Mouse (Mus musculus): ENCODE data around the gene Trim71. TPM values are rescaled to one million over a fixed set of nuclear protein-coding genes. Genes with fewer than 3 reads are reported as not detected.
A peak's percentile ranks its signal among the peaks of the same experiment; 100 is the strongest.

Trim71 gene
- polyA plus RNA-seq (2014; fragmentation: Nextera tagmentation; extraction: Ambion mirVana), result 1.9 and 2.2 TPM in 2 replicates

- Histone ChIP-seq H3K27ac (replicated peaks; ENCODE audit: low read depth, low read length) (peak within 1 kb of the TSS; percentile 77), H3K9me3 (replicated peaks; ENCODE audit: control insufficient read depth, low read length) (no peaks in the 10 kb centered on the region), H3K36me3 (replicated peaks; ENCODE audit: control insufficient read depth, insufficient read depth, low read depth, low read length) (no peaks in the 10 kb centered on the region), H3K9ac (replicated peaks; ENCODE audit: low read length) (peak within 1 kb of the TSS; percentile 84), H3K4me3 (ENCODE audit: low read depth, low read length) (peak within 1 kb of the TSS; percentile 78), H3K27me3 (ENCODE audit: control insufficient read depth, insufficient read depth, low read length) (no peaks in the 10 kb centered on the region), H3K4me1 (ENCODE audit: control insufficient read depth, insufficient read depth, low read length) (peaks cover 4% of the 10 kb centered on the region; the same call in 1 of the 2 replicates), H3K4me2 (ENCODE audit: low read depth, low read length) (peak within 1 kb of the TSS; percentile 94)
- under 1% methylated on average over 89 of the region's 91 CpGs for WGBS
- ATAC-seq (replicated peaks; ENCODE audit: insufficient number of reproducible peaks, low FRiP score, low TSS enrichment, low read depth) (peak; percentile 50), DNase-seq (ENCODE audit: low spot score) (peak; percentile 87)
Measured at GRCm38 (mm10) chr9:114563761-114564606, at the start of gene Trim71. TSS of gene Trim71 (minus strand) at chr9:114564369.

- WGBS, result 96% methylated on average over 4 of the region's 4 CpGs
Measured at GRCm38 (mm10) chr9:114613026-114613425, 48.9 kb upstream of the Trim71 start.

GRCm38 (mm10) chr9:114612566-114612965, 48.4 kb upstream of the Trim71 start:
- no peak overlapping the region for H3K4me3 ChIP-seq (ENCODE audit: low read depth, low read length)
- H3K27ac ChIP-seq (replicated peaks; ENCODE audit: low read depth, low read length), result no peak overlapping the region
- H3K27me3 ChIP-seq (ENCODE audit: control insufficient read depth, insufficient read depth, low read length), result no peaks in the 10 kb centered on the region
- ATAC-seq (replicated peaks; ENCODE audit: insufficient number of reproducible peaks, low FRiP score, low TSS enrichment, low read depth) (no peak), DNase-seq (ENCODE audit: low spot score) (no peak)
- no peaks in the 10 kb centered on the region for H3K4me1 ChIP-seq (ENCODE audit: control insufficient read depth, insufficient read depth, low read length)
- no peaks in the 10 kb centered on the region for H3K9me3 ChIP-seq (replicated peaks; ENCODE audit: control insufficient read depth, low read length)
- 90% methylated on average over 4 of the region's 4 CpGs for WGBS
- H3K9ac ChIP-seq (replicated peaks; ENCODE audit: low read length), result no peak overlapping the region
- no peak overlapping the region for H3K4me2 ChIP-seq (ENCODE audit: low read depth, low read length)
- H3K36me3 ChIP-seq (replicated peaks; ENCODE audit: control insufficient read depth, insufficient read depth, low read depth, low read length), result peaks cover 17% of the 10 kb centered on the region

More at GRCm38 (mm10) chr9:114613026-114613425, 48.9 kb upstream of the Trim71 start:
- no peak overlapping the region for H3K4me3 ChIP-seq (ENCODE audit: low read depth, low read length)
- H3K27ac ChIP-seq (replicated peaks; ENCODE audit: low read depth, low read length), result no peak overlapping the region
- no peaks in the 10 kb centered on the region for H3K27me3 ChIP-seq (ENCODE audit: control insufficient read depth, insufficient read depth, low read length)
- peaks cover 17% of the 10 kb centered on the region for H3K36me3 ChIP-seq (replicated peaks; ENCODE audit: control insufficient read depth, insufficient read depth, low read depth, low read length)
- ATAC-seq (replicated peaks; ENCODE audit: insufficient number of reproducible peaks, low FRiP score, low TSS enrichment, low read depth), result no peak; the same call in 1 of the 2 replicates
- no peak overlapping the region for H3K4me2 ChIP-seq (ENCODE audit: low read depth, low read length)
- no peak for DNase-seq (ENCODE audit: low spot score)
- no peaks in the 10 kb centered on the region for H3K4me1 ChIP-seq (ENCODE audit: control insufficient read depth, insufficient read depth, low read length)
- H3K9ac ChIP-seq (replicated peaks; ENCODE audit: low read length), result no peak overlapping the region
- no peaks in the 10 kb centered on the region for H3K9me3 ChIP-seq (replicated peaks; ENCODE audit: control insufficient read depth, low read length)

- ATAC-seq (replicated peaks; ENCODE audit: insufficient number of reproducible peaks, low FRiP score, low TSS enrichment, low read depth) (no peak), DNase-seq (ENCODE audit: low spot score) (no peak)
- no peak overlapping the region for H3K4me3 ChIP-seq (ENCODE audit: low read depth, low read length)
- no peaks in the 10 kb centered on the region for H3K27me3 ChIP-seq (ENCODE audit: control insufficient read depth, insufficient read depth, low read length)
- no peak overlapping the region for H3K9ac ChIP-seq (replicated peaks; ENCODE audit: low read length)
- H3K4me1 ChIP-seq (ENCODE audit: control insufficient read depth, insufficient read depth, low read length), result no peaks in the 10 kb centered on the region
- H3K27ac ChIP-seq (replicated peaks; ENCODE audit: low read depth, low read length), result no peak overlapping the region
- H3K4me2 ChIP-seq (ENCODE audit: low read depth, low read length), result no peak overlapping the region
- peaks cover 17% of the 10 kb centered on the region for H3K36me3 ChIP-seq (replicated peaks; ENCODE audit: control insufficient read depth, insufficient read depth, low read depth, low read length)
- 97% methylated on average over 3 of the region's 3 CpGs for WGBS
- no peaks in the 10 kb centered on the region for H3K9me3 ChIP-seq (replicated peaks; ENCODE audit: control insufficient read depth, low read length)
Measured at GRCm38 (mm10) chr9:114610266-114610665, 46.1 kb upstream of the Trim71 start.

GRCm38 (mm10) chr9:114603876-114604540, 39.8 kb upstream of the Trim71 start:
- Histone ChIP-seq H3K4me1 (ENCODE audit: control insufficient read depth, insufficient read depth, low read length) (no peaks in the 10 kb centered on the region), H3K27ac (replicated peaks; ENCODE audit: low read depth, low read length) (no peak overlapping the region), H3K9ac (replicated peaks; ENCODE audit: low read length) (no peak overlapping the region), H3K36me3 (replicated peaks; ENCODE audit: control insufficient read depth, insufficient read depth, low read depth, low read length) (peaks cover 10% of the 10 kb centered on the region), H3K4me3 (ENCODE audit: low read depth, low read length) (no peak overlapping the region), H3K9me3 (replicated peaks; ENCODE audit: control insufficient read depth, low read length) (no peaks in the 10 kb centered on the region), H3K27me3 (ENCODE audit: control insufficient read depth, insufficient read depth, low read length) (no peaks in the 10 kb centered on the region), H3K4me2 (ENCODE audit: low read depth, low read length) (no peak overlapping the region)
- ATAC-seq (replicated peaks; ENCODE audit: insufficient number of reproducible peaks, low FRiP score, low TSS enrichment, low read depth) (no peak), DNase-seq (ENCODE audit: low spot score) (no peak)
- WGBS, result 68% methylated on average over 12 of the region's 12 CpGs

GRCm38 (mm10) chr9:114601096-114601495, 36.9 kb upstream of the Trim71 start:
- H3K36me3 ChIP-seq (replicated peaks; ENCODE audit: control insufficient read depth, insufficient read depth, low read depth, low read length), result peaks cover 3% of the 10 kb centered on the region
- H3K4me1 ChIP-seq (ENCODE audit: control insufficient read depth, insufficient read depth, low read length), result no peaks in the 10 kb centered on the region
- H3K27me3 ChIP-seq (ENCODE audit: control insufficient read depth, insufficient read depth, low read length), result no peaks in the 10 kb centered on the region
- no peak overlapping the region for H3K27ac ChIP-seq (replicated peaks; ENCODE audit: low read depth, low read length)
- no peak for DNase-seq (ENCODE audit: low spot score)
- no peak for ATAC-seq (replicated peaks; ENCODE audit: insufficient number of reproducible peaks, low FRiP score, low TSS enrichment, low read depth)
- no peaks in the 10 kb centered on the region for H3K9me3 ChIP-seq (replicated peaks; ENCODE audit: control insufficient read depth, low read length)
- no peak overlapping the region for H3K4me2 ChIP-seq (ENCODE audit: low read depth, low read length)
- WGBS, result 52% methylated on average over 1 of the region's 1 CpGs
- H3K9ac ChIP-seq (replicated peaks; ENCODE audit: low read length), result no peak overlapping the region
- H3K4me3 ChIP-seq (ENCODE audit: low read depth, low read length), result no peak overlapping the region

GRCm38 (mm10) chr9:114585017-114585345, 20.8 kb upstream of the Trim71 start:
- peak; percentile 46 for DNase-seq (ENCODE audit: low spot score)
- Histone ChIP-seq H3K4me1 (ENCODE audit: control insufficient read depth, insufficient read depth, low read length) (peaks cover 4% of the 10 kb centered on the region; the same call in 1 of the 2 replicates), H3K27ac (replicated peaks; ENCODE audit: low read depth, low read length) (0 out of 2 replicates have a peak overlapping the region, but pooled peaks have one; percentile 16), H3K9me3 (replicated peaks; ENCODE audit: control insufficient read depth, low read length) (no peaks in the 10 kb centered on the region), H3K9ac (replicated peaks; ENCODE audit: low read length) (no peak overlapping the region), H3K4me2 (ENCODE audit: low read depth, low read length) (no peak overlapping the region), H3K27me3 (ENCODE audit: control insufficient read depth, insufficient read depth, low read length) (no peaks in the 10 kb centered on the region), H3K4me3 (ENCODE audit: low read depth, low read length) (no peak overlapping the region), H3K36me3 (replicated peaks; ENCODE audit: control insufficient read depth, insufficient read depth, low read depth, low read length) (peaks cover 5% of the 10 kb centered on the region)
- no peak for ATAC-seq (replicated peaks; ENCODE audit: insufficient number of reproducible peaks, low FRiP score, low TSS enrichment, low read depth)
- 35% methylated on average over 5 of the region's 5 CpGs for WGBS
